Mouse (Mus musculus) kidney, embryonic 14.5 days (tissue): Measurements from ENCODE around the gene Pla2g12b. TPM values are rescaled to one million over a fixed set of nuclear protein-coding genes. Genes with fewer than 3 reads are reported as not detected.
"Not testable (repeated sequence)": the region's sequence is repeated elsewhere in the genome, so short reads cannot be mapped to it uniquely, and the experiment has no call there.

Source experiments
- ATAC-seq: fragments of 200-750 bp; cut with Nextera tagmentation; 2 replicates; pipeline ENCODE4 v1.8.0; 2017; ENCODE audit warnings: moderate number of reproducible peaks, mild to moderate bottlenecking, moderate TSS enrichment, moderate library complexity; ENCODE audit not compliant: low FRiP score, low TSS enrichment
- H3K27ac ChIP-seq: fragments of 300-500 bp; sonication (generic); 2 replicates; pipeline ENCODE4 v1.5.1; 2014; ENCODE audit warnings: low read depth, mild to moderate bottlenecking, low read length, moderate library complexity, mixed read lengths
- H3K27me3 ChIP-seq: fragments of 300-500 bp; sonication (generic); 2 replicates; pipeline ENCODE4 v1.6.1; 2014; ENCODE audit warnings: mild to moderate bottlenecking, low read length; ENCODE audit not compliant: control insufficient read depth, insufficient read depth
- H3K36me3 ChIP-seq: fragments of 300-500 bp; sonication (generic); 2 replicates; pipeline ENCODE4 v1.6.1; 2014; ENCODE audit warnings: low read length, mixed read lengths; ENCODE audit not compliant: control insufficient read depth, insufficient read depth
- H3K4me1 ChIP-seq: fragments of 300-500 bp; sonication (generic); 2 replicates; pipeline ENCODE4 v1.6.1; 2014; ENCODE audit warnings: low read length, mixed read lengths; ENCODE audit not compliant: control insufficient read depth, insufficient read depth
- H3K4me2 ChIP-seq: fragments of 300-500 bp; sonication (generic); replicated peaks from 2 replicates; pipeline ENCODE4 v1.6.1; 2014; ENCODE audit warnings: low read depth, mild to moderate bottlenecking, low read length
- H3K4me3 ChIP-seq: fragments of 300-500 bp; sonication (generic); 2 replicates; pipeline ENCODE4 v1.5.1; 2014; ENCODE audit warnings: mild to moderate bottlenecking, low read length
- H3K9ac ChIP-seq: fragments of 300-500 bp; sonication (generic); 2 replicates; pipeline ENCODE4 v1.6.1; 2014; ENCODE audit warnings: low read depth, mild to moderate bottlenecking, low read length, moderate library complexity
- H3K9me3 ChIP-seq: fragments of 300-500 bp; sonication (generic); 2 replicates; pipeline ENCODE4 v1.6.1; 2016; ENCODE audit warnings: low read length; ENCODE audit not compliant: control insufficient read depth
- WGBS: fragments of 180-500 bp; shearing (Covaris S2); extraction: QIAGEN DNeasy Blood & Tissue Kit; methylation state at CpG from one replicate; pipeline ENCODE4 v1.1.7; 2014; 5-methylcytosine and 5-hydroxymethylcytosine counted together
- polyA plus RNA-seq: library from polyadenylated mRNA; unstranded; fragments of >200 nt; fragmentation: Nextera tagmentation; extraction: Ambion mirVana; gene quantifications from 2 replicates; pipeline ENCODE4 v1.2.1, GENCODE M21; 2014

The Pla2g12b gene
- polyA plus RNA-seq, 1 experiment from 2014 or later = 0.85 TPM

DNA sequence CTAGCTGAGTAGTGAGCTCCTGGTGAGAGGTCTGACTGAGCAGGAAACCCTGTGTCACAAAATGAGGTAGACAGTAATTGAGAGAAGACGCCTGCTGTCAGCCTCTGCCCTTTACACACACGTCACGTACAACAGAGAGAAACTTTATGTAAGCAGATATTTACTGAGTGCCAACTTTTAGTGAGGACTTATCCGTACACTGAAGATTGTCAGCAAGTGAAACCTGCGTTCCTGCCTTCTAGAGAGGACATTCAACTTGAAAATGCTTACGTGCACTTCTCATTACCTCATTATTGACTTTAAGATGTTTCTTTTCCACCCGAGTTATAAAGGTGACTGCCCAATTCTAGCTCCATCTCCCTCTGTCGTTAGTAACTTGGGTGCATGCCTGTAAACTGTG, 34.7 kb upstream of the Pla2g12b start:
- no peak overlapping the region for H3K4me3 ChIP-seq
- H3K9ac ChIP-seq = no peak overlapping the region
- 89% methylated on average over 8 of the region's 8 CpGs for WGBS
- no peaks in the 10 kb centered on the region for H3K9me3 ChIP-seq
- no peak overlapping the region for H3K4me2 ChIP-seq
- no peak overlapping the region for H3K27ac ChIP-seq
- no peaks in the 10 kb centered on the region for H3K27me3 ChIP-seq
- no peaks in the 10 kb centered on the region for H3K4me1 ChIP-seq
- H3K36me3 ChIP-seq = peaks cover 76% of the 10 kb centered on the region
- no peak for ATAC-seq

GRCm38 (mm10) chr10:59369426-59369825, 34.0 kb upstream of the Pla2g12b start:
- H3K4me3 ChIP-seq = no peak overlapping the region
- no peak for ATAC-seq
- no peaks in the 10 kb centered on the region for H3K4me1 ChIP-seq
- no peaks in the 10 kb centered on the region for H3K27me3 ChIP-seq
- no peak overlapping the region for H3K9ac ChIP-seq
- no peak overlapping the region for H3K27ac ChIP-seq
- H3K9me3 ChIP-seq = no peaks in the 10 kb centered on the region
- H3K36me3 ChIP-seq = peaks cover 76% of the 10 kb centered on the region
- 92% methylated on average over 9 of the region's 9 CpGs for WGBS
- no peak overlapping the region for H3K4me2 ChIP-seq

- H3K9ac ChIP-seq = no peak overlapping the region
- ATAC-seq = no peak
- no peak overlapping the region for H3K27ac ChIP-seq
- no peak overlapping the region for H3K4me2 ChIP-seq
- H3K9me3 ChIP-seq = no peaks in the 10 kb centered on the region
- 88% methylated on average over 10 of the region's 10 CpGs for WGBS
- no peaks in the 10 kb centered on the region for H3K4me1 ChIP-seq
- peaks cover 15% of the 10 kb centered on the region; the same call in 1 of the 2 replicates for H3K36me3 ChIP-seq
- no peak overlapping the region for H3K4me3 ChIP-seq
- no peaks in the 10 kb centered on the region for H3K27me3 ChIP-seq
These were observed 25.6 kb upstream of the Pla2g12b start for GRCm38 (mm10) chr10:59377906-59378305.

DNA sequence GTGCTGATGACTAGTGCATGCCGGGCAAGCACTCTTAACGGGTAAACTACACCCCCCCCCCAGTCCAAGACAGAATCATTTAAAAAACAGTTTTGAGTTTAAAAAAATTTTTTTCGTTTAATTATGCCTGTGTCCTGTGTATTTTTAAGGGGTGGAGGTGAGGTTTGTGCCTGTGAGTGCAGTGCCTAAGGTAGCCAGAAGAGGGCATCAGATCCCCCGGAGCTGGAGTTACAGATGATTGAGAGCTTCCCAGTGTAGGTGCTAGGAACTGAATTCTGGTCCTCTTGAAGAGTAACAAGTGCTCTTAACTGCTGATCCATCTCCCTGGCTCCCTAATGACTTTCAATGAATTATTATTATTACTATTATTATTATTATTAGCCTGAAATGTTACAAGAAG, 24.7 kb upstream of the Pla2g12b start:
- no peaks in the 10 kb centered on the region for H3K4me1 ChIP-seq
- H3K27me3 ChIP-seq = no peaks in the 10 kb centered on the region
- H3K4me2 ChIP-seq = no peak overlapping the region
- H3K9ac ChIP-seq = no peak overlapping the region
- 87% methylated on average over 4 of the region's 4 CpGs for WGBS
- H3K27ac ChIP-seq = no peak overlapping the region
- no peak overlapping the region for H3K4me3 ChIP-seq
- peaks cover 8% of the 10 kb centered on the region; the same call in 1 of the 2 replicates for H3K36me3 ChIP-seq
- no peaks in the 10 kb centered on the region for H3K9me3 ChIP-seq
- no peak for ATAC-seq

GRCm38 (mm10) chr10:59379927-59380326, 23.5 kb upstream of the Pla2g12b start:
- no peak for ATAC-seq
- Histone ChIP-seq H3K27ac (no peak overlapping the region), H3K4me1 (no peaks in the 10 kb centered on the region), H3K36me3 (no peaks in the 10 kb centered on the region), H3K4me2 (no peak overlapping the region), H3K9ac (no peak overlapping the region), H3K9me3 (no peaks in the 10 kb centered on the region), H3K27me3 (no peaks in the 10 kb centered on the region), H3K4me3 (no peak overlapping the region)
- 49% methylated on average over 3 of the region's 3 CpGs for WGBS

DNA sequence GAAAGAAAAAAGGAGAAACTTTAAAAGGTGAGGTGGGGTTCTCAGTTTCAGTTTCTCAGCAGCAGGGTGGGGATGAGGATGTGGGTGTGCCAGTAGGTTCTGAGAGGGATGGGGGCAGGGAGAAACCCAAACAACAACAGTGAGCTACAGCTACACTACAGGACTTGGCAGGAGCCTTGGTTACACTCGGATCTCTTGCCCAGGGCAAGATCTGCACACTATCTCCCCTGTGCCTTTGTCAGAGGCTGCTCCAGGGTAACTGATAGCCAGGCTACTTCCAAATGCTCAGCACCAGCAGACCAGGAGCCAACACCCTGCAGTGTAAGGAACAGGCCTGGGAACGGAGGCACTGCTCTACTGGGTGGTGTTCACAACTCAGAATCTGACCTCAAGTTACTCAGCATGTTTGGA, 23.0 kb upstream of the Pla2g12b start:
- Histone ChIP-seq H3K27me3 (no peaks in the 10 kb centered on the region), H3K4me2 (no peak overlapping the region), H3K4me1 (no peaks in the 10 kb centered on the region), H3K36me3 (no peaks in the 10 kb centered on the region), H3K27ac (no peak overlapping the region), H3K4me3 (no peak overlapping the region), H3K9ac (no peak overlapping the region), H3K9me3 (no peaks in the 10 kb centered on the region)
- 79% methylated on average over 2 of the region's 2 CpGs for WGBS
- no peak for ATAC-seq

- not testable (repeated sequence) for H3K27ac ChIP-seq, H3K9ac ChIP-seq, H3K4me2 ChIP-seq, H3K27me3 ChIP-seq, H3K9me3 ChIP-seq, ATAC-seq, H3K4me1 ChIP-seq, H3K36me3 ChIP-seq, H3K4me3 ChIP-seq
- 98% methylated on average over 5 of the region's 10 CpGs for WGBS
These were observed 21.9 kb upstream of the Pla2g12b start for GRCm38 (mm10) chr10:59381563-59381962.

GRCm38 (mm10) chr10:59386951-59387350, 16.5 kb upstream of the Pla2g12b start:
- Histone ChIP-seq H3K27ac (no peak overlapping the region), H3K4me2 (no peak overlapping the region), H3K27me3 (no peaks in the 10 kb centered on the region), H3K9ac (no peak overlapping the region), H3K4me3 (no peak overlapping the region), H3K36me3 (no peaks in the 10 kb centered on the region), H3K9me3 (peaks cover 9% of the 10 kb centered on the region), H3K4me1 (no peaks in the 10 kb centered on the region)
- WGBS = 81% methylated on average over 7 of the region's 8 CpGs
- ATAC-seq = no peak

- no peak for ATAC-seq
- Histone ChIP-seq H3K4me3 (no peak overlapping the region), H3K4me1 (no peaks in the 10 kb centered on the region), H3K9ac (no peak overlapping the region), H3K36me3 (no peaks in the 10 kb centered on the region), H3K27ac (no peak overlapping the region), H3K27me3 (no peaks in the 10 kb centered on the region), H3K9me3 (peaks cover 9% of the 10 kb centered on the region), H3K4me2 (no peak overlapping the region)
- WGBS = 98% methylated on average over 3 of the region's 3 CpGs
These were observed 13.8 kb upstream of the Pla2g12b start for GRCm38 (mm10) chr10:59389652-59390051.

- no peak for ATAC-seq
- 54% methylated on average over 4 of the region's 4 CpGs for WGBS
These were observed 11.6 kb upstream of the Pla2g12b start for GRCm38 (mm10) chr10:59391907-59392306.

More at GRCm38 (mm10) chr10:59391907-59392306, 11.6 kb upstream of the Pla2g12b start:
- no peak overlapping the region for H3K4me2 ChIP-seq
- H3K9ac ChIP-seq = no peak overlapping the region
- no peaks in the 10 kb centered on the region for H3K4me1 ChIP-seq
- no peak overlapping the region for H3K4me3 ChIP-seq
- no peaks in the 10 kb centered on the region for H3K27me3 ChIP-seq
- no peaks in the 10 kb centered on the region for H3K36me3 ChIP-seq
- H3K9me3 ChIP-seq = peaks cover 9% of the 10 kb centered on the region
- H3K27ac ChIP-seq = no peak overlapping the region
